Mouse (Mus musculus) right cerebral cortex, adult 2 months (tissue): Measurements from ENCODE around the gene Mphosph6.

Source experiments
- DNase-seq, 2 experiments: peaks; one replicate each; pipeline ENCODE4 v3.0.0; 2021 to 2022; ENCODE audit warnings: low spot score in 2 of 2

The Mphosph6 gene

GRCm38 (mm10) chr8:117801443-117802298 lies at the start of gene Mphosph6:
Gene Mphosph6 (minus strand): TSS chr8:117801943.
- DNase-seq: peak; percentile 95 to 97

GRCm38 (mm10) chr8:117850420-117850819 lies 48.7 kb upstream of the Mphosph6 start:
- DNase-seq: no peak

GRCm38 (mm10) chr8:117847865-117848264 lies 46.1 kb upstream of the Mphosph6 start:
- DNase-seq: no peak

DNA sequence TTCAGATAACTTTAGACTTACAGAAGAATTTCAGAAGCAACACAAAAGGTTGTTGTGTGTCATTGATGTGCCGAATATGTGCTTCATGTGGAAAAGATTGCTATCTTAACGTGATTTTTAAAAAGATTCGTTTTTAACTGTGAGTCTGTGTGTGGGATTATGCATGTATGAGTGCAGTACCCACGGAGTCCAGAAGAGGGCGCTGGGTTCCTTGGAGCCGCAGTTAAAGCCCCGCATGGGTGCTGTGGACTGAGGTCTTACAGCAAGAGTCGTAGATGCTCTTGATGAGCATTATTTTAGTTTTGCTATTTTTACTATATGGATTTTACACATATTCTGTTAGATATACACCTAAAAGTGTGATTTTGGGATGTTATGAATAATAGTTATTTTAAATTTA lies 42.0 kb upstream of the Mphosph6 start:
- DNase-seq: no peak

GRCm38 (mm10) chr8:117813524-117813923 lies 11.8 kb upstream of the Mphosph6 start:
- DNase-seq: no peak

DNA sequence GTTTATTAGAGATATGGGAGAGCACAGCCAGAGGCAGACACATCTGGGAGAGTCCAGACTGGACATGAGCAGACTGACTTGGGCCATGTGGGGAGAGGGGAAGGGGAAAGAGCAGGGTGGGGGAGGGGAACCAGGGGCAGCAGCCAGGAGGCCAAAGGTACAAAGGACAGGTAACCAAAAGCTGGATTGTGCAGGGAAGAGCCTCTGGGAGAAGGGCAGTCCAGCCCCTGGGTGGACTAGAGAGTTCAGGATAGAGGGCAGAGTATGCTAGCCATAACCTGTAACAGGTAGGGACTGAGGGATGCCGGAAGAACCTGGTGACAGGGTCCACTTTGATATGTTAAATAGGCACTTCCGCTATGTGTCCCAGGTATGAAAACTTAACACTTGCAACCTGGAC lies 8.9 kb upstream of the Mphosph6 start:
- DNase-seq: no peak

- DNase-seq: no peak
These were observed 3.7 kb upstream of the Mphosph6 start for GRCm38 (mm10) chr8:117805419-117805818.

DNA sequence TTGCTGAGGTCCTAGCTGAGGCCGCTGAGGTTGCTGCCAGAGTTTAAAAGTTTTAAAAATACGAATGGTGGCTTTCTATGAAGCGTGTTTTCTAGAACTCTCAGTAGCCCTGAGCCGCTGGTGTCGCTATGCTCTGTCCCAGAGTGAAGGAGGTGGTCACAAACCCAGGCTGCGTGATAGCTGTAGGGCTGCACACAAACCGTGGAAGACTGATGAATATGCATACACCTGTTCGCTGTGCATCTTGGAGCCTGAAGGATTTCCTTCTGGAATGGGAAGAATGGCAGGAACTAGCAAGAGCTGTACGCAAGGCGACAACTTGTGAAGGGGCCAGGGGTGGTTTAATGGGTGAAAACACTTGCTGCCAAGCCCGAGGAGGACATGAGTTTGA lies 551 bp upstream of the Mphosph6 start:
- peak in 1 of 2 experiments; percentile 29 for DNase-seq

GRCm38 (mm10) chr8:117798066-117798465 lies 3.7 kb downstream of the Mphosph6 start:
- DNase-seq: no peak

DNA sequence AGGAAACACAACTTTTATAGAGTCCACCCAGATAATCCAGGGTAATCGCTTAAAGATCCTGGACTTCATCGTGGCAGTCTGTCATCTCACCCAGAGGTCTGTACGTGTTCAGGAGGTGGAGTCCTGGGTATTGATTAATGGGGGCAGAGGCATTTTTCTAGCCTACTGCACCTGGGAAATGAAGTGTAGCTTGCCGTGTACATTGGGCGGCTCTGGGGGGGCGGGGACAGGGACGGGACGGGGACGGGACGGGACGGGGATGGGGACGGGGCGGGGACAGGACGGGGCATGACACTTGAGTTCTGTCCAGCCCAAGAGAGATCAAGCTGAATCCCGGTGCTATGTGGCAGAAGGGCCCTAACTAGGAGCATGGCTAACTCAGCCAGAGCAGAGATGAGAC lies 5.3 kb downstream of the Mphosph6 start:
- DNase-seq: no peak

DNA sequence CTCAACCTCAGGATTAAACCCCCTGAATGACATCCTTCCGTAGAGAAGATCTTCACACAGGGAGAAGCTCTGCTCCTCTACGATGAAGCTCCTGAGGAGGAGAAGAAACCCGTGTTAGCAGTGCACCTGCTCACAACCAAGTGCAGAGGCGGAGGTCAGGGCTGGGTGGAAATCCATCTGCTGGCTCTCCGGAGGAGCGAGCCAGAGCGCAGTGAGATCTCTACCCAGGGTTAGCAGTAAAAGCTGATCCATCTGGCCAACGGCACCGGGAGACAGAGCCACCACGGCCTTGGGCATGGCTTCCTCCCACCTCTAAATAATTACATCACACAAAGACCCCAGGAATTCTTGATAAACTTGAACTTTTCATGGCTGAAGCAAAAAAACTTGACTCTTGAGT lies 7.2 kb downstream of the Mphosph6 start:
- no peak for DNase-seq

- no peak for DNase-seq
These were observed 9.1 kb downstream of the Mphosph6 start for GRCm38 (mm10) chr8:117792616-117793144.

- no peak for DNase-seq
These were observed 15.3 kb downstream of the Mphosph6 start for GRCm38 (mm10) chr8:117786428-117786827.

- no peak for DNase-seq
These were observed 18.7 kb downstream of the Mphosph6 start for GRCm38 (mm10) chr8:117783021-117783420.

- no peak for DNase-seq
These were observed 20.2 kb downstream of the Mphosph6 start for GRCm38 (mm10) chr8:117781375-117782129.

GRCm38 (mm10) chr8:117779344-117779743 lies 22.4 kb downstream of the Mphosph6 start:
- no peak for DNase-seq

- no peak for DNase-seq
These were observed 23.0 kb downstream of the Mphosph6 start for GRCm38 (mm10) chr8:117778531-117779322.

DNA sequence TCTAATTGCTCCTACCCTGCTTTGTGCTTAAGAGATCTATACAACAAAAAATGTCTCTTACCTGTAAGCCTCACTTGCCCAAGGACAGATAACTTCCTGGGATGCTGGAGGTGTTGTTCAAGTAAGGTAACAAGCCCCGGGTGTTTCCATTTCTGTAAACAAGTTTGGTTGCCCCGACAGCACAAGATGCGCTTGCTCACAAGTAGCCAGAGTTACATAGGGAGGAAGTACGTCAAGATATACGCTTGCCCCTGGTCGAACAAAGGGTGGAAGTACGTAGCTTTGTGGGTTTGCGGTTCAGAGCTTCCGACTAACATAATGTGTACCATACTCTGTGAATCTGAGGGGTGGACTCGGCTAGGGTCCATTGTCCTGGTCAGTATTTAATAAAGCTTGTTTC lies 25.7 kb downstream of the Mphosph6 start:
- DNase-seq: no peak

GRCm38 (mm10) chr8:117775626-117776025 lies 26.1 kb downstream of the Mphosph6 start:
- no peak for DNase-seq

- no peak for DNase-seq
These were observed 29.1 kb downstream of the Mphosph6 start for GRCm38 (mm10) chr8:117772597-117772996.

DNA sequence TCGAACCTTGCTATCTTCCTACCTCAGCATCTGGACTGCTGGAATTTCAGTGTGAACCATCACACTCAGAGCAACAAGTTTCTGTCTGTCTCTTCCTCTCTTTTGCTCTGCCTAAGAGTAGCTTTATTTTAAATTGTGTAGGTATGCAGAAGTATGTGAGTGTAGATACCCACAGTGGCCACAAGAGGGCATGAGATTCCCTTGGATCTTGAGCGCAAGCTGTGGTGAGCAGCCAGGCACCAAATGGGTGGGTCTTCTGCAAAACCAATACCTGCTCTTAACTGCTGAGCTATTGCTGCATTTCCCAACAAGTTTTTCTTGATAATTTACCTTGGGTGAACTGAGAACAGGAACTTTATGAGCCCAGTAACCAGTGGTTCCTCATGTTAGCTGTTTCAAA lies 29.6 kb downstream of the Mphosph6 start:
- DNase-seq: peak; percentile 29 to 31
